Mouse (Mus musculus) kidney, embryonic 15.5 days (tissue): ENCODE results near the gene Tmem56. TPM values are rescaled to one million over a fixed set of nuclear protein-coding genes. Genes with fewer than 3 reads are reported as not detected.

ENCODE experiments used
- ATAC-seq: fragments of 200-750 bp; cut with Nextera tagmentation; replicated peaks from 2 replicates; pipeline ENCODE4 v1.8.0; 2017; ENCODE audit warnings: moderate TSS enrichment; ENCODE audit not compliant: low FRiP score
- H3K27ac ChIP-seq: fragments of 300-500 bp; sonication (generic); 2 replicates; pipeline ENCODE4 v1.5.1; 2015; ENCODE audit warnings: mild to moderate bottlenecking, inconsistent platforms
- H3K27me3 ChIP-seq: fragments of 300-500 bp; sonication (generic); 2 replicates; pipeline ENCODE4 v1.6.1; 2015; ENCODE audit warnings: inconsistent platforms
- H3K36me3 ChIP-seq: fragments of 300-500 bp; sonication (generic); 2 replicates; pipeline ENCODE4 v1.6.1; 2015; ENCODE audit warnings: inconsistent platforms
- H3K4me1 ChIP-seq: fragments of 300-500 bp; sonication (generic); 2 replicates; pipeline ENCODE4 v1.6.1; 2015; ENCODE audit warnings: inconsistent platforms
- H3K4me2 ChIP-seq: fragments of 300-500 bp; sonication (generic); 2 replicates; pipeline ENCODE4 v1.6.1; 2015; ENCODE audit warnings: moderate library complexity, mild to moderate bottlenecking, inconsistent platforms
- H3K4me3 ChIP-seq: fragments of 300-500 bp; sonication (generic); replicated peaks from 2 replicates; pipeline ENCODE4 v1.5.1; 2015; ENCODE audit warnings: mild to moderate bottlenecking, inconsistent platforms
- H3K9ac ChIP-seq: fragments of 300-500 bp; sonication (generic); 2 replicates; pipeline ENCODE4 v1.6.1; 2015; ENCODE audit warnings: mild to moderate bottlenecking, inconsistent platforms
- H3K9me3 ChIP-seq: fragments of 300-500 bp; sonication (generic); replicated peaks from 2 replicates; pipeline ENCODE4 v1.6.1; 2016; ENCODE audit warnings: inconsistent platforms
- WGBS: fragments of 180-500 bp; shearing (Covaris S2); methylation state at CpG from one replicate; pipeline ENCODE4 v1.1.7; 2015; ENCODE audit warnings: mixed read lengths; 5-methylcytosine and 5-hydroxymethylcytosine counted together
- polyA plus RNA-seq: library from polyadenylated mRNA; unstranded; fragments of >200 nt; fragmentation: Nextera tagmentation; extraction: Ambion mirVana; gene quantifications from 2 replicates; pipeline ENCODE4 v1.2.1, GENCODE M21; 2015

Tmem56 gene
- polyA plus RNA-seq, 1 experiment from 2014 or later, result 1.6 TPM

DNA sequence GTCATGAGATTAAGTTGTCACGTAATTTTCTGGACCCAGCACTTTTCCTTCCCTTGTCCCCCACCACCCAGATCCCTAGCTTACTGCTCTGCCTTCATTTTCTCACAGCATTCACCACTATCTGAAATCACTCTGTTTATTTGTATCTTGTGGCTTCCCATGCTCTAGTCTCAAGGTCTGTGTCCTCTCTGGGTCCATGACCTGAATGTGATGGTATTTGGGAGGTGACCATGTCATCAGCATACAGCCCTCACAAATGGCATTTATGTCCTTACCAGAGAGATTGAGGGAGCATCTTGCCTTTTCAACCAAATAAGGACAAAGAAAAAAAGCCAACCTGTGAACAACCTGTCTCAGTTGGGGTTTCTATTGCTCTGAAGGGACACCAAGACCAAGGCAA lies 106.9 kb downstream of the Tmem56 start:
- no peak for ATAC-seq

GRCm38 (mm10) chr3:121174248-121174945 lies 108.5 kb downstream of the Tmem56 start:
- Histone ChIP-seq H3K27me3 (no peaks in the 10 kb centered on the region), H3K4me2 (no peak overlapping the region), H3K9me3 (no peaks in the 10 kb centered on the region), H3K9ac (no peak overlapping the region), H3K4me3 (no peak overlapping the region), H3K4me1 (0 out of 2 replicates have a peak, but pooled peaks cover 9% of the 10 kb centered on the region), H3K36me3 (no peaks in the 10 kb centered on the region), H3K27ac (no peak overlapping the region)
- WGBS, result 70% methylated on average over 9 of the region's 9 CpGs
- no peak for ATAC-seq

More for the DNA sequence above, 106.9 kb downstream of the Tmem56 start:
- no peak overlapping the region for H3K9ac ChIP-seq
- no peaks in the 10 kb centered on the region for H3K36me3 ChIP-seq
- no peak overlapping the region for H3K27ac ChIP-seq
- H3K4me2 ChIP-seq, result no peak overlapping the region
- H3K4me1 ChIP-seq, result 0 out of 2 replicates have a peak, but pooled peaks cover 4% of the 10 kb centered on the region
- WGBS, result 79% methylated on average over 1 of the region's 1 CpGs
- H3K4me3 ChIP-seq, result no peak overlapping the region
- H3K9me3 ChIP-seq, result no peaks in the 10 kb centered on the region
- no peaks in the 10 kb centered on the region for H3K27me3 ChIP-seq

- Histone ChIP-seq H3K4me3 (no peak overlapping the region), H3K4me1 (0 out of 2 replicates have a peak, but pooled peaks cover 9% of the 10 kb centered on the region), H3K36me3 (no peaks in the 10 kb centered on the region), H3K27ac (no peak overlapping the region), H3K9me3 (no peaks in the 10 kb centered on the region), H3K4me2 (no peak overlapping the region), H3K9ac (no peak overlapping the region), H3K27me3 (no peaks in the 10 kb centered on the region)
- ATAC-seq, result no peak
- WGBS, result 85% methylated on average over 2 of the region's 2 CpGs
Measured at GRCm38 (mm10) chr3:121172718-121173117, 110.2 kb downstream of the Tmem56 start.

GRCm38 (mm10) chr3:121171872-121172265 lies 111.0 kb downstream of the Tmem56 start:
- Histone ChIP-seq H3K4me1 (0 out of 2 replicates have a peak, but pooled peaks cover 9% of the 10 kb centered on the region), H3K27me3 (no peaks in the 10 kb centered on the region), H3K9ac (no peak overlapping the region), H3K36me3 (no peaks in the 10 kb centered on the region), H3K9me3 (no peaks in the 10 kb centered on the region), H3K4me3 (peak overlapping the region; percentile 66), H3K27ac (no peak overlapping the region), H3K4me2 (peak overlapping the region; percentile 84)
- WGBS, result 37% methylated on average over 6 of the region's 6 CpGs
- ATAC-seq, result peak; percentile 13; the same call in 1 of the 2 replicates

DNA sequence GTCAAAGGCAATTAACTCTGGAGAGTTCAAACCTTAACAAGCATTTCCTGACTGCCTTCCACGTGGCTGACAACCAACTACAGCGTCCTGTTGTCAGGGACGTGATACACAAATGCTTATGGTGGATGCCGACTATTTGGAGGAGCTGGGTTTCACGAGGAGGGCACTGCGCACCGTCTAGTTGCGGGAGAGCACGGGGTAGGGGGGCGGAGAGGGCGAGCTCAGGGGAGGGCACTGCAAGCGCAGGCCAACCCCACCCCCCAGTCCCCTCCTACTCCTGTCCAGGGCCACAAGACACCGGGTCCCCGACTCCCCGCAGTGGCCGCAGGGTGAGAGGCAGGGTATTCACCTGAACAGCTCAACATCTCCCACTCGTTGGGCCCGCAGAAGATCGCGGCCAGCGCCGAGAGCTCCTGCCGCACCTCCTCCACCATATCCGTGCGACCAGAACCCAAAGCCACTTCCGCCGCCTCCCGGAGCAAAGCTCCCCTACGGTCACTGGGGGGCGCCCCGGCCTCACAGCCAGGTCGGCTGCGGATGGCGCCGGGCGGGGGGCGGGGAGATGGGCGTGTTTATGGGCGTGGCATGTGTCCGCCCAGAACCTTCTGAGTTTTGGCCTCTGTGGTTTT lies 111.5 kb downstream of the Tmem56 start, which contains the start of gene Rwdd3:
TSS of gene Rwdd3 (minus strand) at position 453 of the 629 bp plus-strand sequence.
- no peaks in the 10 kb centered on the region for H3K36me3 ChIP-seq
- H3K27me3 ChIP-seq, result no peaks in the 10 kb centered on the region
- 0 out of 2 replicates have a peak, but pooled peaks cover 9% of the 10 kb centered on the region for H3K4me1 ChIP-seq
- H3K9ac ChIP-seq, result peak within 1 kb of the TSS; percentile 57
- H3K27ac ChIP-seq, result peak within 1 kb of the TSS; percentile 81
- H3K9me3 ChIP-seq, result no peaks in the 10 kb centered on the region
- ATAC-seq, result peak; percentile 96
- peak within 1 kb of the TSS; percentile 66 for H3K4me3 ChIP-seq
- WGBS, result under 1% methylated on average over 40 of the region's 40 CpGs
- peak within 1 kb of the TSS; percentile 84 for H3K4me2 ChIP-seq

GRCm38 (mm10) chr3:121170631-121171030 lies 112.3 kb downstream of the Tmem56 start:
- H3K4me3 ChIP-seq, result peak overlapping the region; percentile 66
- no peaks in the 10 kb centered on the region for H3K9me3 ChIP-seq
- no peaks in the 10 kb centered on the region for H3K27me3 ChIP-seq
- WGBS, result 49% methylated on average over 7 of the region's 7 CpGs
- 0 out of 2 replicates have a peak, but pooled peaks cover 9% of the 10 kb centered on the region for H3K4me1 ChIP-seq
- no peak overlapping the region for H3K27ac ChIP-seq
- peak overlapping the region; percentile 84 for H3K4me2 ChIP-seq
- no peak overlapping the region for H3K9ac ChIP-seq
- ATAC-seq, result no peak
- no peaks in the 10 kb centered on the region for H3K36me3 ChIP-seq

- Histone ChIP-seq H3K27me3 (no peaks in the 10 kb centered on the region), H3K36me3 (no peaks in the 10 kb centered on the region), H3K4me3 (no peak overlapping the region), H3K27ac (no peak overlapping the region), H3K4me1 (0 out of 2 replicates have a peak, but pooled peaks cover 9% of the 10 kb centered on the region), H3K9me3 (no peaks in the 10 kb centered on the region), H3K9ac (no peak overlapping the region), H3K4me2 (no peak overlapping the region)
- 76% methylated on average over 15 of the region's 15 CpGs for WGBS
- no peak for ATAC-seq
Measured at GRCm38 (mm10) chr3:121169092-121169942, 113.6 kb downstream of the Tmem56 start.

DNA sequence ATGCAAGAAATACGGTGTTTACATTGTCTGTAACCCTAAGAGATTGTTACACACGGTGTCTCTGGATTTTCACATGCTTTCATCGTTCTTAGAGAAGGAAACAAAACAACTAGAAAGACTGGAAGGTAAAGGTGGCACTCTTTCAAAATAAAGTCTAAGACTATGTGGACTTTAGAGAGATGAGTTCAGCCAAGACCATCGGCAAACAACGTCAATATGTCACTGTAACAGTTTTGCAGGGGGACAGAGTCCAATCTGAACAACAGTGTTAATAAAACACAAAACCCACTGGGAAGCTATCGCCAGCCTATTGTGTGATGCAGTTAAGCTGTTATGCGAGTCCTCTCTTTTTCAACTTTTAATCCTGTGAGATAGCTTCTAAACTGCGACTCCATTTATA lies 114.3 kb downstream of the Tmem56 start:
- H3K36me3 ChIP-seq, result no peaks in the 10 kb centered on the region
- 0 out of 2 replicates have a peak, but pooled peaks cover 9% of the 10 kb centered on the region for H3K4me1 ChIP-seq
- H3K9me3 ChIP-seq, result no peaks in the 10 kb centered on the region
- H3K27ac ChIP-seq, result no peak overlapping the region
- H3K27me3 ChIP-seq, result no peaks in the 10 kb centered on the region
- no peak overlapping the region for H3K4me2 ChIP-seq
- H3K9ac ChIP-seq, result no peak overlapping the region
- H3K4me3 ChIP-seq, result no peak overlapping the region
- ATAC-seq, result no peak
- WGBS, result 86% methylated on average over 8 of the region's 8 CpGs

DNA sequence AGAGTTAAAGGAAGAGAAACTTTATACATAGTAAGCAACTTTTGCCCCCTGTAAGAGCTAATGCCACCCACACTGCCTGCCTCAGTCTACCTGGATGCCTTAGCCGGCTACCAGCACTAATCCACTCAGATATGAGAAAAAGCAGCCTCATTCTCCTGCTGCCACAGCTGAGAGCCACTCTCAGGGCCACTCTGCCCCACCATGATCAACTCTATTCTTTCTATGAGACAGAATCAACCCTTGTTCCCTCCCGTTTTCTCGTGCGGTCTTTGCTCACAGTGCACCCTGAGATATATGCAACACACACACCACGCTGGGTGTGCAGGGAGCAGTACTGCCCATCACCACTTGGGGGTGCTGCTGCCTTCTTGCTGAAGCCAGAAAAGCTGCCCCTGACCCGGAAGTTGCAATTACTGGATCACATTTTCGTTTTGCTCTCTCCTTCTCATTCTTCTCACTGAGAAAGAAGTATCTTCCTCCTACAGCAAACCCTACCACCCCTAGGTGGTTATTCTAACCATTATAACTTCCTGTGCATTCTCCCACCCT lies 119.6 kb downstream of the Tmem56 start:
- Histone ChIP-seq H3K4me1 (no peaks in the 10 kb centered on the region), H3K9me3 (no peaks in the 10 kb centered on the region), H3K4me3 (no peak overlapping the region), H3K27me3 (no peaks in the 10 kb centered on the region), H3K36me3 (no peaks in the 10 kb centered on the region), H3K27ac (no peak overlapping the region), H3K4me2 (no peak overlapping the region), H3K9ac (no peak overlapping the region)
- 53% methylated on average over 7 of the region's 7 CpGs for WGBS
- ATAC-seq, result no peak

GRCm38 (mm10) chr3:121161661-121162060 lies 121.2 kb downstream of the Tmem56 start:
- H3K36me3 ChIP-seq, result no peaks in the 10 kb centered on the region
- WGBS, result 42% methylated on average over 2 of the region's 2 CpGs
- H3K27me3 ChIP-seq, result no peaks in the 10 kb centered on the region
- H3K9me3 ChIP-seq, result no peaks in the 10 kb centered on the region
- no peak for ATAC-seq
- no peak overlapping the region for H3K4me3 ChIP-seq
- H3K4me1 ChIP-seq, result no peaks in the 10 kb centered on the region
- no peak overlapping the region for H3K9ac ChIP-seq
- H3K4me2 ChIP-seq, result no peak overlapping the region
- H3K27ac ChIP-seq, result no peak overlapping the region

- H3K9me3 ChIP-seq, result no peaks in the 10 kb centered on the region
- H3K4me2 ChIP-seq, result no peak overlapping the region
- no peaks in the 10 kb centered on the region for H3K27me3 ChIP-seq
- H3K4me1 ChIP-seq, result no peaks in the 10 kb centered on the region
- 58% methylated on average over 4 of the region's 4 CpGs for WGBS
- ATAC-seq, result no peak
- H3K36me3 ChIP-seq, result no peaks in the 10 kb centered on the region
- H3K27ac ChIP-seq, result no peak overlapping the region
- no peak overlapping the region for H3K4me3 ChIP-seq
- H3K9ac ChIP-seq, result no peak overlapping the region
Measured at GRCm38 (mm10) chr3:121160424-121160823, 122.5 kb downstream of the Tmem56 start.
